16 mouse cellular contexts compared by ENCODE assay signal in the genomic region with DNA sequence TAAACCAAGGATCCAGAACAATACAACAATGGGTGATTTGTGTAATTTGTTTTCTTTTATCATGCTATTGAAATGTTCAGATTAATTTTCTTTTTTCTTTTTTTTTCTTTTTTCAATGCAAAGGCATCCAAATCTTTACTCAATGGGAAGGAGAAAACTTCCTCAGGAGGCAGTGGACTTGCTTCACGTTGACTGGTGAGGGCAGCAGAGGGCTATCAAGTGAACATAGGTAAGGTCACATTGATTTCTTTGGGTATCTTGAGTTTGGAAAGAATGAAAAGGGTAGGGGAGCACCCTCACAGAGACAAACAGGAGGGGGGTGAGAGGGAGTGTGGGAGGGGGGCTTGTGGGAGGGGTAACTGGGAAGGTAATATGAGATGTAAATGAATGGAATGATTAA.
DNase-seq lines count a peak whose midpoint lies in the region; ATAC-seq and TF ChIP-seq lines count a peak whose summit lies in the region.
"Had no signal": no experiment of that assay in that cellular context is flagged by ENCODE, and none has a peak within 500 bp of the region (broad histone marks: within the 10 kb centered on the region; RNA-seq: fewer than 3 reads in every experiment).

No protein-coding gene starts in this region.

- H3K36me3 ChIP-seq in forebrain, postnatal 0 days (ENCODE audit: insufficient read depth), result no peaks in the 10 kb centered on the region
- no peaks in the 10 kb centered on the region for H3K36me3 ChIP-seq in forebrain, embryonic 15.5 days
- no peaks in the 10 kb centered on the region for H3K36me3 ChIP-seq in liver, postnatal 0 days (replicated peaks; ENCODE audit: insufficient read depth, low read length)
- H3K36me3 ChIP-seq in liver, embryonic 12.5 days, result no peaks in the 10 kb centered on the region
- H3K36me3 ChIP-seq: hindbrain, embryonic 10.5 days had no signal

- H3K9ac ChIP-seq in forebrain, postnatal 0 days, result no peak overlapping the region
- H3K9ac ChIP-seq in forebrain, embryonic 15.5 days (replicated peaks), result no peak overlapping the region
- no peak overlapping the region for H3K9ac ChIP-seq in liver, postnatal 0 days (replicated peaks)
- no peak overlapping the region for H3K9ac ChIP-seq in liver, embryonic 12.5 days

- TF ChIP-seq CTCF in forebrain, postnatal 0 days (IDR thresholded peaks at IDR 0.05; ENCODE audit: low read depth), result peak; percentile 53
- peak; percentile 52 for TF ChIP-seq CTCF in liver, postnatal 0 days (IDR thresholded peaks at IDR 0.05; ENCODE audit: low read depth)

- no peaks in the 10 kb centered on the region for H3K27me3 ChIP-seq in forebrain, postnatal 0 days (ENCODE audit: insufficient read depth, low read length)
- H3K27me3 ChIP-seq in forebrain, embryonic 15.5 days, result no peaks in the 10 kb centered on the region
- H3K27me3 ChIP-seq in liver, postnatal 0 days (ENCODE audit: insufficient read depth, low read length), result peaks cover 11% of the 10 kb centered on the region
- no peaks in the 10 kb centered on the region for H3K27me3 ChIP-seq in liver, embryonic 12.5 days (replicated peaks)

- peak; percentile 7 for DNase-seq in forebrain, postnatal 0 days
- DNase-seq in liver, postnatal 0 days, result no peak
- peak; percentile 8 for DNase-seq in ES-CJ7 (ENCODE audit: low read depth, low spot score)
- peak; percentile 14 for DNase-seq in embryo, embryonic 10.5 days (ENCODE audit: low spot score)
- no peak for DNase-seq in lung, postnatal 4 days
- DNase-seq: cerebellum, adult 9-10 months; kidney, adult 8-10 months; layer of hippocampus, adult 9-11 months; lung, postnatal 36 days; right cerebral cortex, adult 18-20 months; thymus, postnatal 25 days had no signal

- 22% methylated on average over 1 of the region's 1 CpGs for WGBS in forebrain, postnatal 0 days
- 21% methylated on average over 1 of the region's 1 CpGs for WGBS in forebrain, embryonic 15.5 days
- WGBS in liver, postnatal 0 days (ENCODE audit: insufficient replicate concordance), result 25% methylated on average over 1 of the region's 1 CpGs
- WGBS in liver, embryonic 12.5 days (ENCODE audit: insufficient replicate concordance), result 26% methylated on average over 1 of the region's 1 CpGs

- no peak overlapping the region for H3K4me3 ChIP-seq in forebrain, postnatal 0 days (ENCODE audit: low read depth, low read length)
- H3K4me3 ChIP-seq in forebrain, embryonic 15.5 days, result no peak overlapping the region
- no peak overlapping the region for H3K4me3 ChIP-seq in liver, postnatal 0 days (ENCODE audit: low read depth, low read length)
- no peak overlapping the region for H3K4me3 ChIP-seq in liver, embryonic 12.5 days
- H3K4me3 ChIP-seq: hindbrain, embryonic 10.5 days had no signal

- H3K4me1 ChIP-seq in forebrain, postnatal 0 days (ENCODE audit: insufficient read depth), result no peaks in the 10 kb centered on the region
- no peaks in the 10 kb centered on the region for H3K4me1 ChIP-seq in forebrain, embryonic 15.5 days
- no peaks in the 10 kb centered on the region for H3K4me1 ChIP-seq in liver, postnatal 0 days (ENCODE audit: insufficient read depth)
- no peaks in the 10 kb centered on the region for H3K4me1 ChIP-seq in liver, embryonic 12.5 days
- H3K4me1 ChIP-seq: hindbrain, embryonic 10.5 days had no signal

- H3K4me2 ChIP-seq in forebrain, postnatal 0 days (ENCODE audit: low read depth), result no peak overlapping the region
- no peak overlapping the region for H3K4me2 ChIP-seq in forebrain, embryonic 15.5 days (replicated peaks)
- H3K4me2 ChIP-seq in liver, postnatal 0 days (ENCODE audit: low read depth, low read length), result no peak overlapping the region
- no peak overlapping the region for H3K4me2 ChIP-seq in liver, embryonic 12.5 days
- H3K4me2 ChIP-seq: heart, embryonic 11.5 days had no signal

- no peak for TF ChIP-seq EP300 in liver, postnatal 0 days (IDR thresholded peaks at IDR 0.05; ENCODE audit: low read depth)

- ATAC-seq in forebrain, postnatal 0 days, result no peak
- no peak for ATAC-seq in forebrain, embryonic 15.5 days (replicated peaks)
- ATAC-seq in liver, postnatal 0 days, result no peak
- no peak for ATAC-seq in liver, embryonic 12.5 days
- no peak for ATAC-seq in erythroid progenitor cell, adult 5-6 weeks (replicated peaks; ENCODE audit: low FRiP score, poor library complexity, severe bottlenecking)

- H3K27ac ChIP-seq in forebrain, postnatal 0 days (ENCODE audit: low read depth, low read length), result no peak overlapping the region
- no peak overlapping the region for H3K27ac ChIP-seq in forebrain, embryonic 15.5 days (replicated peaks)
- H3K27ac ChIP-seq in liver, postnatal 0 days (ENCODE audit: low read depth), result no peak overlapping the region
- H3K27ac ChIP-seq in liver, embryonic 12.5 days, result no peak overlapping the region
- H3K27ac ChIP-seq: hindbrain, embryonic 10.5 days had no signal

- no peaks in the 10 kb centered on the region for H3K9me3 ChIP-seq in forebrain, postnatal 0 days (ENCODE audit: low read length)
- no peaks in the 10 kb centered on the region for H3K9me3 ChIP-seq in forebrain, embryonic 15.5 days
- no peaks in the 10 kb centered on the region for H3K9me3 ChIP-seq in liver, postnatal 0 days (ENCODE audit: low read length)
- no peaks in the 10 kb centered on the region for H3K9me3 ChIP-seq in liver, embryonic 12.5 days (replicated peaks)
- H3K9me3 ChIP-seq: hindbrain, embryonic 10.5 days had no signal

Comparison
In these comparisons a context has a peak if more than half of its experiments do, and no peak if none do; other contexts are left out.
1. DNase-seq: peak in forebrain, postnatal 0 days (single experiment), ES-CJ7 (single experiment) and embryo, embryonic 10.5 days (single experiment); none in liver, postnatal 0 days (single experiment) and lung, postnatal 4 days (0 of 2).